Mouse (Mus musculus) cerebellum, adult 9-10 months (tissue): ENCODE measurements at regions not wholly inside any gene's neighbourhood (a gene's known extent, or its start where the extent isn't known, plus 50 kb on each side); places are given as distances from the start of the nearest gene placed in this dataset.

Experiments
- DNase-seq: peaks from one replicate; pipeline ENCODE4 v3.0.0; 2022

- DNase-seq = no peak
Observed at GRCm38 (mm10) chr16:68017672-68018071, 397.0 kb upstream of the Cadm2 start.

- no peak for DNase-seq
Observed at GRCm38 (mm10) chr16:67989671-67990070, 369.0 kb upstream of the Cadm2 start.

GRCm38 (mm10) chr16:67976565-67976964 lies 355.9 kb upstream of the Cadm2 start:
- DNase-seq = no peak

GRCm38 (mm10) chr16:67968311-67969145 lies 347.8 kb upstream of the Cadm2 start:
- DNase-seq = peak; percentile 26

GRCm38 (mm10) chr16:67949112-67949511 lies 328.4 kb upstream of the Cadm2 start:
- no peak for DNase-seq

GRCm38 (mm10) chr16:67944406-67944805 lies 323.7 kb upstream of the Cadm2 start:
- no peak for DNase-seq

- no peak for DNase-seq
Observed at GRCm38 (mm10) chr16:67919175-67919574, 298.5 kb upstream of the Cadm2 start.

- DNase-seq = no peak
Observed at GRCm38 (mm10) chr16:67871304-67872022, 250.8 kb upstream of the Cadm2 start.

- DNase-seq = peak; percentile 89
Observed at GRCm38 (mm10) chr16:67850201-67850600, 229.5 kb upstream of the Cadm2 start.

GRCm38 (mm10) chr16:67844481-67844880 lies 223.8 kb upstream of the Cadm2 start:
- peak; percentile 93 for DNase-seq

- no peak for DNase-seq
Observed at GRCm38 (mm10) chr16:67797236-67797635, 176.5 kb upstream of the Cadm2 start.

- peak; percentile 38 for DNase-seq
Observed at GRCm38 (mm10) chr16:67776091-67776490, 155.4 kb upstream of the Cadm2 start.

GRCm38 (mm10) chr16:67769114-67769513 lies 148.4 kb upstream of the Cadm2 start:
- peak; percentile 6 for DNase-seq

GRCm38 (mm10) chr16:67735398-67735797 lies 114.7 kb upstream of the Cadm2 start:
- peak; percentile 93 for DNase-seq

GRCm38 (mm10) chr16:67698619-67699018 lies 77.9 kb upstream of the Cadm2 start:
- DNase-seq = no peak
